ENCODE assay signal across 12 mouse cellular contexts in genomic region chr4:136152821-136153220, GRCm38 (mm10). TPM values are rescaled to one million over a fixed set of nuclear protein-coding genes. Genes with fewer than 3 reads are reported as not detected.
A peak's percentile ranks its signal among the peaks of the same experiment; 100 is the strongest.
DNase-seq lines count a peak whose midpoint lies in the region; ATAC-seq and TF ChIP-seq lines count a peak whose summit lies in the region.
"Had no signal": no experiment of that assay in that cellular context is flagged by ENCODE, and none has a peak within 500 bp of the region (broad histone marks: within the 10 kb centered on the region; RNA-seq: fewer than 3 reads in every experiment).

No protein-coding gene starts in this region.

- H3K4me2 ChIP-seq in kidney, postnatal 0 days (ENCODE audit: low read length), result no peak overlapping the region
- no peak overlapping the region for H3K4me2 ChIP-seq in stomach, embryonic 14.5 days (replicated peaks; ENCODE audit: low read depth, low read length)
- H3K4me2 ChIP-seq: kidney, embryonic 15.5 days had no signal

- no peak overlapping the region for H3K27ac ChIP-seq in kidney, postnatal 0 days
- H3K27ac ChIP-seq in testis, adult 2 months (ENCODE audit: control insufficient read depth, insufficient read depth, low read depth, low read length), result no peak overlapping the region
- H3K27ac ChIP-seq in bone marrow macrophage, adult 2 months (ENCODE audit: insufficient read depth, low read depth, low read length), result no peak overlapping the region
- H3K27ac ChIP-seq in stomach, embryonic 14.5 days (ENCODE audit: low read length), result peak overlapping the region; percentile 15; the same call in 1 of the 2 replicates
- H3K27ac ChIP-seq: kidney, embryonic 15.5 days; macrophage had no signal

- ATAC-seq in kidney, postnatal 0 days (replicated peaks; ENCODE audit: low FRiP score, low read depth), result no peak
- no peak for ATAC-seq in stomach, embryonic 14.5 days (ENCODE audit: insufficient number of reproducible peaks, insufficient read depth, low FRiP score, low read depth)
- ATAC-seq: Patski had no signal

- no peaks in the 10 kb centered on the region for H3K36me3 ChIP-seq in kidney, postnatal 0 days (ENCODE audit: insufficient read depth, low read length)
- H3K36me3 ChIP-seq in testis, adult 2 months (ENCODE audit: control insufficient read depth, insufficient read depth, low read length), result no peaks in the 10 kb centered on the region
- H3K36me3 ChIP-seq in stomach, embryonic 14.5 days (ENCODE audit: control insufficient read depth, insufficient read depth, low read length), result no peaks in the 10 kb centered on the region
- H3K36me3 ChIP-seq: kidney, embryonic 15.5 days had no signal

- no peak for TF ChIP-seq POLR2A in testis, adult 2 months (IDR thresholded peaks at IDR 0.05; ENCODE audit: control insufficient read depth, low read depth, low read length)
- TF ChIP-seq POLR2A in bone marrow macrophage, adult 2 months (IDR thresholded peaks at IDR 0.05; ENCODE audit: borderline replicate concordance, low read depth, low read length), result no peak

- no peak overlapping the region for H3K9ac ChIP-seq in kidney, postnatal 0 days (ENCODE audit: low read depth, low read length)
- H3K9ac ChIP-seq in stomach, embryonic 14.5 days (replicated peaks; ENCODE audit: low read depth, low read length), result no peak overlapping the region
- H3K9ac ChIP-seq: kidney, embryonic 15.5 days had no signal

- no peaks in the 10 kb centered on the region for H3K9me3 ChIP-seq in kidney, postnatal 0 days (replicated peaks; ENCODE audit: low read length)
- H3K9me3 ChIP-seq in stomach, embryonic 14.5 days (ENCODE audit: control insufficient read depth, low read depth, low read length), result no peaks in the 10 kb centered on the region
- H3K9me3 ChIP-seq: kidney, embryonic 15.5 days had no signal

- H3K4me3 ChIP-seq in kidney, postnatal 0 days (replicated peaks; ENCODE audit: low read depth, low read length), result no peak overlapping the region
- H3K4me3 ChIP-seq in testis, adult 2 months (ENCODE audit: control insufficient read depth, low read depth, low read length), result no peak overlapping the region
- H3K4me3 ChIP-seq in bone marrow macrophage, adult 2 months (ENCODE audit: insufficient read depth, low read length), result no peak overlapping the region
- no peak overlapping the region for H3K4me3 ChIP-seq in stomach, embryonic 14.5 days (ENCODE audit: low read depth, low read length)
- H3K4me3 ChIP-seq: kidney, embryonic 15.5 days; myocyte had no signal

- H3K4me1 ChIP-seq in kidney, postnatal 0 days (replicated peaks; ENCODE audit: insufficient read depth, low read length), result no peaks in the 10 kb centered on the region
- peaks cover 11% of the 10 kb centered on the region for H3K4me1 ChIP-seq in testis, adult 2 months (ENCODE audit: control insufficient read depth, insufficient read depth, low read length)
- no peaks in the 10 kb centered on the region for H3K4me1 ChIP-seq in bone marrow macrophage, adult 2 months (ENCODE audit: control insufficient read depth, insufficient read depth, low read length)
- peaks cover 19% of the 10 kb centered on the region; the same call in 1 of the 2 replicates for H3K4me1 ChIP-seq in stomach, embryonic 14.5 days (ENCODE audit: control insufficient read depth, insufficient read depth, low read length)

- H3K27me3 ChIP-seq in kidney, postnatal 0 days (ENCODE audit: insufficient read depth, low read length), result no peaks in the 10 kb centered on the region
- H3K27me3 ChIP-seq in testis, adult 2 months (ENCODE audit: control insufficient read depth, insufficient read depth, low read length), result no peaks in the 10 kb centered on the region
- no peaks in the 10 kb centered on the region for H3K27me3 ChIP-seq in stomach, embryonic 14.5 days (ENCODE audit: control insufficient read depth, insufficient read depth, low read length)
- H3K27me3 ChIP-seq: kidney, embryonic 15.5 days; Patski had no signal

- 93% methylated on average over 4 of the region's 4 CpGs for WGBS in kidney, postnatal 0 days
- 91% methylated on average over 4 of the region's 4 CpGs for WGBS in stomach, embryonic 14.5 days

- DNase-seq in kidney, postnatal 0 days (ENCODE audit: low spot score), result no peak
- no peak for DNase-seq in kidney, postnatal 25 days
- DNase-seq in testis, postnatal 10 days (ENCODE audit: low spot score), result no peak
- DNase-seq in spleen, postnatal 14 days (ENCODE audit: low spot score in 2 of 2), result no peak
- DNase-seq: heart, postnatal 36 days had no signal

- TF ChIP-seq CTCF in kidney, postnatal 0 days (IDR thresholded peaks at IDR 0.05; ENCODE audit: low read depth), result peak; percentile 49; the same call in 1 of the 2 replicates
- TF ChIP-seq CTCF in testis, adult 2 months (IDR thresholded peaks at IDR 0.05; ENCODE audit: control insufficient read depth, insufficient read depth, insufficient replicate concordance, low read depth, low read length), result peak; percentile 57; the same call in 1 of the 2 replicates
- TF ChIP-seq CTCF in bone marrow macrophage, adult 2 months (IDR thresholded peaks at IDR 0.05; ENCODE audit: low read depth, low read length), result peak; percentile 10; the same call in 1 of the 2 replicates

RNA-seq across cellular contexts. Expression of gene Id3, which starts 9.5 kb away (rescaled TPM):
- polyA plus RNA-seq in kidney, postnatal 0 days (2015; fragmentation: Nextera tagmentation; extraction: Ambion mirVana), result 764 and 829 TPM in 2 replicates
- polyA plus RNA-seq in testis, adult 2 months (2012; rRNA removed), result 8.0 and 16.8 TPM in 2 replicates
- 7.7 and 8.4 TPM in 2 replicates for polyA plus RNA-seq in bone marrow macrophage, adult 2 months (2012; ENCODE audit: insufficient read depth, insufficient read length, missing spikeins)
- polyA plus RNA-seq in stomach, embryonic 14.5 days (2014; fragmentation: Nextera tagmentation; extraction: Ambion mirVana), result 384 and 404 TPM in 2 replicates

RNA-seq across cellular contexts. Expression of gene E2f2, which starts 19.4 kb away (rescaled TPM):
- 3.2 and 3.8 TPM in 2 replicates for polyA plus RNA-seq in kidney, postnatal 0 days (2015; fragmentation: Nextera tagmentation; extraction: Ambion mirVana)
- 0.58 and 1.0 TPM in 2 replicates for polyA plus RNA-seq in testis, adult 2 months (2012; rRNA removed)
- 20.0 and 20.8 TPM in 2 replicates for polyA plus RNA-seq in bone marrow macrophage, adult 2 months (2012; ENCODE audit: insufficient read depth, insufficient read length, missing spikeins)
- polyA plus RNA-seq in stomach, embryonic 14.5 days (2014; fragmentation: Nextera tagmentation; extraction: Ambion mirVana), result 3.5 and 4.4 TPM in 2 replicates

RNA-seq across cellular contexts. Expression of gene Asap3, which starts 53.3 kb away (rescaled TPM):
- polyA plus RNA-seq in kidney, postnatal 0 days (2015; fragmentation: Nextera tagmentation; extraction: Ambion mirVana), result 2.7 and 3.0 TPM in 2 replicates
- 4.1 and 6.7 TPM in 2 replicates for polyA plus RNA-seq in testis, adult 2 months (2012; rRNA removed)
- polyA plus RNA-seq in bone marrow macrophage, adult 2 months (2012; ENCODE audit: insufficient read depth, insufficient read length, missing spikeins), result 0.37 and 0.78 TPM in 2 replicates
- 5.1 and 5.6 TPM in 2 replicates for polyA plus RNA-seq in stomach, embryonic 14.5 days (2014; fragmentation: Nextera tagmentation; extraction: Ambion mirVana)

Comparison
In these comparisons a context has a peak if more than half of its experiments do, and no peak if none do; other contexts are left out.
1. RNA of gene Id3, which starts 9.5 kb away (polyA plus RNA-seq): 764 to 829 TPM in kidney, postnatal 0 days and 384 to 404 TPM in stomach, embryonic 14.5 days; 7.7 to 8.4 TPM in bone marrow macrophage, adult 2 months and 8.0 to 16.8 TPM in testis, adult 2 months; every median in the first group is over 10 times any median in the second.
2. Peak in every context shown above with its lines, with median percentiles within 50 percentile points of each other: CTCF ChIP-seq.